In genomic region chr3:83773281-83773680, GRCm38 (mm10) we compare ENCODE assay signal across 27 mouse cellular contexts. TPM values are rescaled to one million over a fixed set of nuclear protein-coding genes. Genes with fewer than 3 reads are reported as not detected.
DNase-seq lines count a peak whose midpoint lies in the region; ATAC-seq and TF ChIP-seq lines count a peak whose summit lies in the region.
"Had no signal": no experiment of that assay in that cellular context is flagged by ENCODE, and none has a peak within 500 bp of the region (broad histone marks: within the 10 kb centered on the region; RNA-seq: fewer than 3 reads in every experiment).

No protein-coding gene starts in this region.

- no peak overlapping the region for H3K9ac ChIP-seq in limb, embryonic 12.5 days (replicated peaks)
- H3K9ac ChIP-seq: embryonic facial prominence, embryonic 12.5 days; embryonic facial prominence, embryonic 15.5 days; forebrain, postnatal 0 days; heart, embryonic 12.5 days; heart, embryonic 15.5 days; hindbrain, embryonic 13.5 days had no signal

- 94% methylated on average over 18 of the region's 18 CpGs for WGBS in limb, embryonic 12.5 days
- WGBS in limb, embryonic 10.5 days = 94% methylated on average over 18 of the region's 18 CpGs

- peak; percentile 39; the same call in 1 of the 2 replicates for TF ChIP-seq POLR2A in testis, adult 2 months (IDR thresholded peaks at IDR 0.05; ENCODE audit: control insufficient read depth, low read depth, low read length)

- no peak overlapping the region for H3K4me3 ChIP-seq in limb, embryonic 12.5 days (replicated peaks)
- no peak overlapping the region for H3K4me3 ChIP-seq in limb, embryonic 10.5 days
- H3K4me3 ChIP-seq in testis, adult 2 months (ENCODE audit: control insufficient read depth, low read depth, low read length) = peak overlapping the region; percentile 87
- H3K4me3 ChIP-seq: embryonic facial prominence, embryonic 12.5 days; embryonic facial prominence, embryonic 15.5 days; gastrocnemius, adult 2 months; heart, embryonic 12.5 days; heart, embryonic 15.5 days; hindbrain, embryonic 10.5 days; hindbrain, embryonic 13.5 days had no signal

- H3K27me3 ChIP-seq in limb, embryonic 12.5 days = 0 out of 2 replicates have a peak, but pooled peaks cover 3% of the 10 kb centered on the region
- peaks cover 3% of the 10 kb centered on the region; the same call in 1 of the 2 replicates for H3K27me3 ChIP-seq in limb, embryonic 10.5 days (ENCODE audit: low read depth, poor library complexity, severe bottlenecking)
- H3K27me3 ChIP-seq in testis, adult 2 months (ENCODE audit: control insufficient read depth, insufficient read depth, low read length) = no peaks in the 10 kb centered on the region
- H3K27me3 ChIP-seq: embryonic facial prominence, embryonic 12.5 days; embryonic facial prominence, embryonic 15.5 days; hindbrain, embryonic 13.5 days had no signal

- 0 out of 2 replicates have a peak, but pooled peaks have one; percentile 22 for ATAC-seq in limb, embryonic 12.5 days (ENCODE audit: insufficient number of reproducible peaks, insufficient read depth, low FRiP score, low TSS enrichment, low read depth)
- ATAC-seq: forebrain, embryonic 14.5 days; forebrain, postnatal 0 days; hindbrain, embryonic 16.5 days had no signal

- no peak for DNase-seq in limb, embryonic 10.5 days (ENCODE audit: low spot score)
- no peak for DNase-seq in testis, postnatal 14 days (ENCODE audit: low spot score)
- DNase-seq in R1 (ENCODE audit: low read depth, low spot score) = peak; percentile 85
- DNase-seq in Muller cell, postnatal 12 days (ENCODE audit: inconsistent ontology term) = no peak
- no peak for DNase-seq in cerebellum, postnatal 10 days
- DNase-seq: adrenal gland, postnatal 10 days; adrenal gland, postnatal 36 days; cerebellum, adult 18-20 months; cerebellum, adult 9-10 months; cerebellum, postnatal 25 days; forebrain, postnatal 0 days; gastrocnemius, adult 2 months; gastrocnemius, postnatal 14 days; heart, adult 11 months; heart, postnatal 10 days; heart, postnatal 36 days had no signal

- no peak for TF ChIP-seq CTCF in testis, adult 2 months (IDR thresholded peaks at IDR 0.05; ENCODE audit: control insufficient read depth, insufficient read depth, insufficient replicate concordance, low read depth, low read length)

- no peaks in the 10 kb centered on the region for H3K9me3 ChIP-seq in limb, embryonic 12.5 days
- H3K9me3 ChIP-seq in limb, embryonic 10.5 days (replicated peaks) = no peaks in the 10 kb centered on the region
- H3K9me3 ChIP-seq: embryonic facial prominence, embryonic 12.5 days; embryonic facial prominence, embryonic 15.5 days; G1E; heart, embryonic 12.5 days; heart, embryonic 15.5 days; hindbrain, embryonic 10.5 days; hindbrain, embryonic 13.5 days had no signal

- no peak overlapping the region for H3K4me2 ChIP-seq in limb, embryonic 12.5 days
- H3K4me2 ChIP-seq: embryonic facial prominence, embryonic 12.5 days; embryonic facial prominence, embryonic 15.5 days; heart, embryonic 12.5 days; heart, embryonic 15.5 days; hindbrain, embryonic 13.5 days had no signal

- H3K36me3 ChIP-seq in limb, embryonic 12.5 days = peaks cover 54% of the 10 kb centered on the region
- H3K36me3 ChIP-seq in limb, embryonic 10.5 days = peaks cover 62% of the 10 kb centered on the region
- no peaks in the 10 kb centered on the region for H3K36me3 ChIP-seq in testis, adult 2 months (ENCODE audit: control insufficient read depth, insufficient read depth, low read length)
- H3K36me3 ChIP-seq: G1E; heart, embryonic 12.5 days; heart, embryonic 15.5 days had no signal

- H3K4me1 ChIP-seq in limb, embryonic 12.5 days (replicated peaks) = peaks cover 52% of the 10 kb centered on the region
- peaks cover 28% of the 10 kb centered on the region for H3K4me1 ChIP-seq in limb, embryonic 10.5 days
- H3K4me1 ChIP-seq in testis, adult 2 months (ENCODE audit: control insufficient read depth, insufficient read depth, low read length) = peaks cover 2% of the 10 kb centered on the region
- H3K4me1 ChIP-seq: heart, embryonic 15.5 days had no signal

- no peak overlapping the region for H3K27ac ChIP-seq in limb, embryonic 12.5 days
- H3K27ac ChIP-seq in limb, embryonic 10.5 days = no peak overlapping the region
- H3K27ac ChIP-seq in testis, adult 2 months (ENCODE audit: control insufficient read depth, insufficient read depth, low read depth, low read length) = no peak overlapping the region
- H3K27ac ChIP-seq: embryonic facial prominence, embryonic 12.5 days; embryonic facial prominence, embryonic 15.5 days; gastrocnemius, adult 2 months; heart, embryonic 15.5 days; hindbrain, embryonic 10.5 days; hindbrain, embryonic 13.5 days had no signal

RNA-seq across cellular contexts. Expression of gene Sfrp2, which starts 7.2 kb away (rescaled TPM):
- polyA plus RNA-seq in limb, embryonic 12.5 days (2016; fragmentation: Nextera tagmentation; extraction: Ambion mirVana) = 307 and 308 TPM in 2 replicates
- 63.6 and 92.5 TPM in 2 replicates for polyA plus RNA-seq in limb, embryonic 10.5 days (2016; fragmentation: Nextera tagmentation; extraction: Ambion mirVana)
- 0.67 and 4.2 TPM in 2 replicates for polyA plus RNA-seq in testis, adult 2 months (2012; rRNA removed)
- polyA plus RNA-seq: G1E had no signal

Comparison
In these comparisons a context has a peak if more than half of its experiments do, and no peak if none do; other contexts are left out.
1. RNA of gene Sfrp2, which starts 7.2 kb away (polyA plus RNA-seq): 307 to 308 TPM in limb, embryonic 12.5 days and 63.6 to 92.5 TPM in limb, embryonic 10.5 days; 0.67 to 4.2 TPM in testis, adult 2 months; every median in the first group is over 10 times any median in the second.